Mouse (Mus musculus): ENCODE measurements around the gene Klc3. TPM values are rescaled to one million over a fixed set of nuclear protein-coding genes. Genes with fewer than 3 reads are reported as not detected.

Klc3 gene
- total RNA-seq, 4 experiments from 2014 or later: 3.7 to 8.4 (median 6.9) TPM

GRCm38 (mm10) chr7:19409753-19410152 lies 5.8 kb upstream of the Klc3 start:
- no peak for DNase-seq (ENCODE audit: low spot score in 2 of 2)

- peak in 1 of 2 experiments; percentile 81 for DNase-seq (ENCODE audit: low spot score in 2 of 2)
Observed at GRCm38 (mm10) chr7:19405417-19405816, 1.5 kb upstream of the Klc3 start.

- no peak for DNase-seq (ENCODE audit: low spot score in 2 of 2)
Observed at GRCm38 (mm10) chr7:19404476-19404875, 572 bp upstream of the Klc3 start, which contains the start of gene Ckm. Gene Ckm, plus strand, starts transcription at chr7:19404776.

GRCm38 (mm10) chr7:19402535-19403112 lies 1.3 kb downstream of the Klc3 start:
- no peak for DNase-seq (ENCODE audit: low spot score in 2 of 2)

- DNase-seq (ENCODE audit: low spot score in 2 of 2): no peak
Observed at GRCm38 (mm10) chr7:19400946-19401345, 3.0 kb downstream of the Klc3 start.

- DNase-seq (ENCODE audit: low spot score in 2 of 2): no peak
Observed at GRCm38 (mm10) chr7:19399496-19400280, 4.2 kb downstream of the Klc3 start.

GRCm38 (mm10) chr7:19394484-19394883 lies 9.4 kb downstream of the Klc3 start:
- DNase-seq (ENCODE audit: low spot score in 2 of 2): no peak

GRCm38 (mm10) chr7:19388699-19389413 lies 15.0 kb downstream of the Klc3 start:
- no peak for DNase-seq (ENCODE audit: low spot score in 2 of 2)

GRCm38 (mm10) chr7:19383708-19384107 lies 20.2 kb downstream of the Klc3 start:
- DNase-seq (ENCODE audit: low spot score in 2 of 2): no peak

- DNase-seq (ENCODE audit: low spot score in 2 of 2): no peak
Observed at GRCm38 (mm10) chr7:19382166-19382541, 21.8 kb downstream of the Klc3 start.

GRCm38 (mm10) chr7:19381377-19382165 lies 22.3 kb downstream of the Klc3 start, which contains the start of gene Ercc2:
Gene Ercc2, plus strand, starts transcription at chr7:19382010.
- DNase-seq (ENCODE audit: low spot score in 2 of 2): peak; percentile 97

- no peak for DNase-seq (ENCODE audit: low spot score in 2 of 2)
Observed at GRCm38 (mm10) chr7:19378049-19378448, 25.9 kb downstream of the Klc3 start.

GRCm38 (mm10) chr7:19376019-19376418 lies 27.9 kb downstream of the Klc3 start:
- no peak for DNase-seq (ENCODE audit: low spot score in 2 of 2)

- DNase-seq (ENCODE audit: low spot score in 2 of 2): no peak
Observed at GRCm38 (mm10) chr7:19375368-19375767, 28.5 kb downstream of the Klc3 start.

GRCm38 (mm10) chr7:19373367-19373766 lies 30.5 kb downstream of the Klc3 start:
- DNase-seq (ENCODE audit: low spot score in 2 of 2): no peak

GRCm38 (mm10) chr7:19369823-19370425 lies 34.0 kb downstream of the Klc3 start:
- peak in 1 of 2 experiments; percentile 64 for DNase-seq (ENCODE audit: low spot score in 2 of 2)

- DNase-seq (ENCODE audit: low spot score in 2 of 2): no peak
Observed at GRCm38 (mm10) chr7:19368380-19368779, 35.5 kb downstream of the Klc3 start.

- no peak for DNase-seq (ENCODE audit: low spot score in 2 of 2)
Observed at GRCm38 (mm10) chr7:19365376-19365775, 38.5 kb downstream of the Klc3 start.

- DNase-seq (ENCODE audit: low spot score in 2 of 2): no peak
Observed at GRCm38 (mm10) chr7:19363881-19364280, 40.0 kb downstream of the Klc3 start.

GRCm38 (mm10) chr7:19362276-19362675 lies 41.6 kb downstream of the Klc3 start:
- no peak for DNase-seq (ENCODE audit: low spot score in 2 of 2)

- DNase-seq (ENCODE audit: low spot score in 2 of 2): peak in 1 of 2 experiments; percentile 67
Observed at GRCm38 (mm10) chr7:19361720-19362119, 42.2 kb downstream of the Klc3 start.
